Mouse (Mus musculus) kidney, adult 8-10 months (tissue): ENCODE data around the gene Kcnh3.
A peak's percentile ranks its signal among the peaks of the same experiment; 100 is the strongest.
"Not testable (repeated sequence)": the region's sequence is repeated elsewhere in the genome, so short reads cannot be mapped to it uniquely, and the experiment has no call there.

Experiments
- DNase-seq, 2 experiments: peaks; one replicate each; pipeline ENCODE4 v3.0.0; 2022

The Kcnh3 gene

DNA sequence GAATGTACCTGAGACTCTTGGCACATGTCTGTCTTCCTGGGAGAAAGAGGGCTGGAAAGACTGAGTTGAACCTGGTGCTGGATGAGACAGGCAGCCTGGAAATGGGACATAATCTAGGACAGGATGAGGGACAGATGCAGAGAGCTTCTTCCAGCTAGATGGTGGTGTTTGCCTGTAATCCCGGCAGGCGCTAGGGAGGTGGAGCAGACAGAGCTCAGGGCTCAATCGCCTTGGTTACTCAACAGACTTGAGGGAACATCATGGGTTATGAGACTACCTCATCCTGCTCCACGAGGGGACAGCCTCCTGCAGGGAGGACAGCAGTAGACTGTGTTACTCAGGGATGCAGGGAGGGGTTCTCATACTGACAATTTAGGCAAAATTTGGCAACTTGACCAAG lies 16.6 kb downstream of the Kcnh3 start:
- DNase-seq, result no peak

GRCm38 (mm10) chr15:99242045-99242444 lies 17.4 kb downstream of the Kcnh3 start:
- no peak for DNase-seq

- DNase-seq, result not testable (repeated sequence)
Measured at GRCm38 (mm10) chr15:99246736-99247135, 22.1 kb downstream of the Kcnh3 start.

GRCm38 (mm10) chr15:99248972-99249371 lies 24.3 kb downstream of the Kcnh3 start:
- DNase-seq, result no peak

GRCm38 (mm10) chr15:99249938-99250337 lies 25.3 kb downstream of the Kcnh3 start:
- DNase-seq, result no peak

DNA sequence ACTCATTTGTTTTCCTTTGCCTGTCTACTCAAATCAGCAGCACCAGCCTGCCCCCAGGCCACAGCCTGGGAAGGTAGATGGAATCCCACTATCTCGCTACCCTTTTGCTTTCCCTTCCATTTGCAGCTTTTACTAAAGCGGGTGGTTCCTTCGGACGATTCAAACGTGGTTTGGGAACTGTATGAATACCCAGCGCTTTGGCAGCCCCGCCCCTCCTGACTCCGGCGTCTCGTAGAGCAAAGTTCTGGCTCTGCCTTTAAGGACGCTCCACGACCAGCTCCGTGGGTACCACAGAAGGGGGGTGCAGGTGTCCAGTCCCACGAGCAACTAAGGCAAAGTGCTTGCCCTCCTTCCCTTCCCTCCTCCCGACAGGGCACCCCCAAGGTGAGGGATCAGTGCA lies 26.4 kb downstream of the Kcnh3 start:
- peak; percentile 20 to 37 for DNase-seq

DNA sequence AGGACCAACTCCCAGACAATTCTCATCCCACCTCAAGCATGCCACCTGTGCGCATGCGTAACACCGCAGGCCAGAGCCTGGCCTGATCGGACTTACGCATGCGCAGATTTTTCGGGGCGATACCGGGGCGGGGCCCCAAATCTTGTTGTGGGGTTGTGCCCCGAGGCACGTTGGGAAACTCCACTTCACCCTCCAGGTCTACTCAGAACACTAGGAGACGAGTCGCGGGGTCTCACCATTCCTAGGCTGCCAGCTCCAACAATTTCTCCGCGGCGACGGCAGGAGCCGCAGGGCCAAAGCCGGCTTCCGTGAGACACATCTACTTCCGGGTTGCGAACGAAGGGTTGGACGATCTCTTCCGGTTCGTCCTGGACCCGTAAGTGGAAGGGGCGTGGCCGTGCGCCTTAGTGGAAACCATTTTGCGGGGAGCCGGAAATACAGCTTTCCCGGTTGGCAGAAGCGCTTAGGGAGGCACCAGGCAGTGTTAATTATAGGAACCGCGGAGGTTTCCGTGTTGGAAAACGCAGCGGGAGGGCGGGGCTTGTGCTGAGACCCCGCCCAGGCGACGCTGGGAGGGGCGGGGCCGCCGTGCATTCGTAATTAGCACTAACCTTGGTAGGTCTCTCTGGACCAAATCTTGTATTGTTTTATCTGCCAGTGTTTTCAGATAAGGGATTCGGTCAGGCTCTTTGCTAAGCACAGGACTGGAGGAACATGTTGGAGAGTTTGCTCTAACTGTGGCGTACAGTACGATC lies 27.1 kb downstream of the Kcnh3 start, which contains the start of gene Mcrs1:
TSS of gene Mcrs1 (minus strand) at position 336 of the 755 bp plus-strand sequence.
- peak; percentile 98 to 99 for DNase-seq

DNA sequence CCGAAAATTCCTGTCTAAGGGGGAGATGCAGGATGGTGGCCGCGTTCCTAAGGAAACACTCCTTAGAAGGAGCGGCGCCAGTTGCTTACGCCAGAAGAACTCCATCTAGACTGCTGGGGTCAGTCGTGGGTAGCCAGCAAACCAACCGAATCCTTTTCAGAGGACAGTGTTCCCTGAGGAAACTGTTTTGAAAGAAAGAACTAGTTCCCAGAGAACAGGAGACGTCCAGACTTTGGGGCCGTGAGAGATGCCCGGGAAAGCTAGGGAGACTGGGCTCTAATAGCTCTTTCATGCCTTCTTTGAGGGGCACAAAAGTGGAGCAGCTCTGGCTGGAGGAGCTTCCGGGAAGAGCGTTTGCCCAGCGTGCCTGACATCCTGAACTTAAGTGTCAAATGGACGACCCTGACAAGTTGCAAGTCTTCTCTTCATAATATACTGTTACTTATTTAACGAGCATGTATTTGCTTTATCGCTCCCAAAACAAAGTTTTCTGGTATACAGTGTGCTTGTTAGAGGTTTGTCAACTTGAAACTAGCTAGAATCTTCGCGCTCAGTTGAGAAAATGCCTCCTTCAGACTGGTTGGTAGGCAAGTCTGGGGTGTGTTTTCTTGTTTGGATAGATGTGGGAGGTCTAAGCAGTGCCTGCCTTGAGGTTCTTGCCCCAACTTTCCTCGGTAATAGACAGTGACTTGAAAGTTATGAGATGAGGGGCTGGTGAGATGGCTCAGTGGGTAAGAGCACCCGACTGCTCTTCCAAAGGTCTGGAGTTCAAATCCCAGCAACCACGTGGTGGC lies 27.9 kb downstream of the Kcnh3 start:
- no peak for DNase-seq

DNA sequence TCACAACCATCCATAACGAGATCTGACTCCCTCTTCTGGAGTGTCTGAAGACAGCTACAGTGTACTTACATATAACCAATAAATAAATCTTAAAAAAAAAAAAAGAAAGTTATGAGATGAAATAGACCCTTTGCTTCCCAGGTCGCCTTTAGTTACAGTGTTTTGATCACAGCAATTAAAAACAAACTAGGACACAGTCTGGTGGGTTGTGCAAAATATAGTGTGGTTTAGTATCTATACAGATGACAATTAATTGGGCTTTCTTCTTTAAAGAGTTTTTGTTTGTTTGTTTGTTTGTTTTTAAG lies 28.5 kb downstream of the Kcnh3 start:
- DNase-seq, result not testable (repeated sequence)

GRCm38 (mm10) chr15:99253772-99254171 lies 29.1 kb downstream of the Kcnh3 start:
- no peak for DNase-seq

GRCm38 (mm10) chr15:99254477-99255005 lies 29.9 kb downstream of the Kcnh3 start:
- DNase-seq, result no peak

DNA sequence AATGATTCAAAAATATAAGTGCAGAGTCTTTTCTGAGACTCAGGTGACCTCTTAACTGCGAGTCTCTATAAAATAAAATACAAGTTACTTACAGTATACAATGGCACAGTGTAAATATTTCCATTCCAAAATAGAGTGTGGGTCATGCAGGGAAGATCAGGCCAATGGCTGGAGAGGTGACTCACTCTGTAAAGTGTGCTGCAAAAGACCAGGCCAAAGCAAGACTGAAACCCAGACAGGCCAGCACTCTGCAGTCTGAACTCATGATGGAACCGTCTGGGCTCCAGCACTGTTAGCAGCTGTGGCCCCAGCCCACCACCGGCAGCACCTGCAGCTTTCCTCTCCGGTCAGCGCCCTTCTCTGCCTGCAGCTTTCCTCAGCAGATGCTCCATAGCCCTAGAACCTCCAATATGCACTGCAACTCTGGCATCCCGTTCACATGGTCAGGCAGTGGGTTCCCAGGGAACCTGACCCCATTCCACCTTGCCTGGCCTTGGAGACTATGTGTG lies 30.6 kb downstream of the Kcnh3 start:
- no peak for DNase-seq

- DNase-seq, result no peak
Measured at GRCm38 (mm10) chr15:99259167-99259729, 34.6 kb downstream of the Kcnh3 start.

- DNase-seq, result peak; percentile 74
Measured at GRCm38 (mm10) chr15:99259730-99260252, 35.1 kb downstream of the Kcnh3 start.

DNA sequence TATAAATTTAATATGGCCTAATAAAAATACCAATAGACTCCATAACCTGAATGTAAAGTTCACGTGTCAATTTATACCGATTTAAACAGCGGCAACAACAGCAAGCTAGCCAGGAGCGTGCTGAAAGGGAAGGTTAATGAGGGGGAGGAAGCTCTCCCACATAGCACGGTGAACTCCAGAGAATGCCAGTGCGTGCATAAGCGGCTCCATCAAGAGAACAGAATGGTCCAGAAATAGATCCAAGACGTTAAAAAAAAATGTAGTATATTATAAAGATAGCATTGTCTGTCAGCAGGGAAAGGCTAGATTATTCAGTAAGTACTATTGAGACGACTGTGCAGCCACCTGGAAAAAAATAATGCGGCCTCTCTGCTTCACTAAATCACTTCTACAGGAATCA lies 38.0 kb downstream of the Kcnh3 start:
- DNase-seq, result no peak

- DNase-seq, result no peak
Measured at GRCm38 (mm10) chr15:99264363-99264762, 39.7 kb downstream of the Kcnh3 start.

- peak; percentile 73 to 75 for DNase-seq
Measured at GRCm38 (mm10) chr15:99265679-99266078, 41.0 kb downstream of the Kcnh3 start.

DNA sequence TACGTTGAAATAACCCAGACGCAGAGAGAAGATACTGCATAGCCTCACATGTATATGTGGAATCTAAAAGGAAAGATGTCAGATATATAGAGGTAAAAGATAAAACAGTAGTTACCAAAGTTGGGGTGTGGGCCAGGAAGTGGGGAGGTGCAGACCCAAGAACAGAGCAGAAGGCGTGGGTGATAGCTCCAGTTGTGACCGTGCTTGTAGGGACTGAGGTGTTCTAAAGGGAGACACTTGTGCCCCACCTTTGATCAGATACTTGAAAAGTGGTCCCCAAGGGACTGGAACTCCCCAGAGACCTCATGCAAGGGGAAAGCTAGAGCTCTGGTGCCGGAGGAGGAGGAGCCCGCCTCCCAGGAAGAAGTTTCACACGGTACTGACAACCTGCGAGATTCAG lies 51.4 kb downstream of the Kcnh3 start:
- DNase-seq, result no peak

DNA sequence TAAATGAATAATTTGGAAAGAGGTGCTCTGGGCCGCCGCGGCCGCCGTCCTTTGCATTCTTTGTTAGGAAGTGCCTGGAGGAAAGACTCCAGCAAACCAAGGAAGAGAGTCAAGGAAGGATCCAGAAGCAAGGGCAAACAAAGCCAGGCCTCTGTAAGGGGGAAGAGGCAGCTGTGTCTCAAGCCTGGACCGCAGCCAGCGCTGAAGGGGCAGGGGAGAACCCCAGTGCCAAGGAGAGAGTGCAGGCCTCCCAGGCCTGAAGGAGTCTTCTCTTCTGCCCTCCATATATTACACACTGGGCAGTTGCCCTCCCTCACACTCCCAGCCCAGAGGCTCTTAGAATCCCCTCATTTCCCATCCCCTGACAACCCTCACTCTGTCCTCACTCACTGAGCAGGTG lies 53.6 kb downstream of the Kcnh3 start:
- DNase-seq, result no peak

DNA sequence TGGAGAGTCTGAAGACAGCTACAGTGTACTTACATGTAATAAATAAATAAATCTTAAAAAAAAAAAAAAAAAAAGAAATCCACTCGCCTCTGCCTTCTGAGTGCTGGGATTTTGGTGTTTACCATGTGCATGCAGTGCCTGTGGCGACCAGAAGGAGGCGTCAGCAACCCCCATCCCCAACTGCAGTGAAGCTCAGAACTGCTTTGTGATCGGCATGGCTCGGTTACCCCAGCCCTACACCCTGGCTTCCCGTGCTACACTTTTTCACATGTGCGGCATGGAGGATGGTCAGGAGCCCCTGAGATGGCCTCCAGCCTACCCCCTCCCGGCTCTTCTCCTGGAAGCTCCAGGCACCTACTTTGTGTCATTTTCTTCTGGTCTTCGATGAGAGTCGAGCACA lies 58.8 kb downstream of the Kcnh3 start:
- DNase-seq, result no peak

DNA sequence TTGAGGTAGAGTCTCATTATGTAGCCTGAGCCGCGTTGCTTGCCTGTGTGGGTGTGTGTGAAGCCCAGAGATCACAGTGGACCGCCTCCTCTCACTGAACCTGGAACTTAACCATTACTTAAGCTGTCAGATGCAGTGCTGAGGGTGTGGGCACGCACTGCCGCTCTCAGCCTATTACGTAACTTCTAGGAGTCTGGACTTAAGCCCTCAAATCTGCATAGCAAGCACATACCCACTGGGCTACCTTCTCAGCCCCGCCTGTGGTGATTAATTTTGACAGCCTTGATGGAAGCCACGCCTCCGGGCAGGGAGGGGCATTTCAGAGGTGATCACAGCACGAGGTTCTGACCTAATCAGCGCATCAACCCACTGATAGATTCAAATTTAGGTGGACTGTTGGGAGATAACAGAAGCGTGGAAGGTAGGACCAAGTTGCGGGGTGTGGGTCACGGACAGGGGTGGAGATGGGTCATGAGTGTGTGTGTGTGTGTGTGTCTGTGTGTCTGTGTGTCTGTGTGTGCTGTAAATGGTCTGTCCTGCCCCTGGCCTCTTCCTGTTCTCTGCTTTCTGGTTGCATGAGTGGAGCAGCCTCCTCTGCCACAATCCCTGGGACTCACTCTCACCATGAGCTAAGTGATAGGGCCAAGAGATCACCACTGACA lies 60.0 kb downstream of the Kcnh3 start:
- DNase-seq, result peak; percentile 82 to 91

- no peak for DNase-seq
Measured at GRCm38 (mm10) chr15:99285189-99285535, 60.5 kb downstream of the Kcnh3 start.

- DNase-seq, result no peak
Measured at GRCm38 (mm10) chr15:99290586-99290985, 65.9 kb downstream of the Kcnh3 start.
